Mouse (Mus musculus) thymus, adult 2 months (tissue): ENCODE measurements around the gene Bcl3.

ENCODE experiments used
- CTCF ChIP-seq: fragments of 200-500 bp; IDR thresholded peaks from 2 replicates; pipeline ENCODE4 v1.5.1; 2012; ENCODE audit warnings: mild to moderate bottlenecking, control low read depth, low read length, moderate library complexity, borderline replicate concordance; ENCODE audit not compliant: control insufficient read depth, poor library complexity, insufficient read depth; ENCODE audit errors: extremely low read depth
- POLR2A ChIP-seq: fragments of 200-500 bp; IDR thresholded peaks from 2 replicates; pipeline ENCODE4 v1.6.1; 2012; ENCODE audit warnings: mild to moderate bottlenecking, low read length, control low read depth, moderate library complexity; ENCODE audit not compliant: control insufficient read depth, poor library complexity, insufficient read depth; ENCODE audit errors: extremely low read depth

- TF ChIP-seq CTCF: no peak
- TF ChIP-seq POLR2A: no peak
Observed at GRCm38 (mm10) chr7:19867751-19868399, 45.3 kb upstream of the Bcl3 start.
